Mouse (Mus musculus) intestine, embryonic 16.5 days (tissue): Measurements from ENCODE around the gene Map4k4. TPM values are rescaled to one million over a fixed set of nuclear protein-coding genes. Genes with fewer than 3 reads are reported as not detected.

Experiments used
- ATAC-seq: fragments of 200-750 bp; cut with Nextera tagmentation; 2 replicates; pipeline ENCODE4 v1.8.0; 2017; ENCODE audit warnings: moderate TSS enrichment, moderate library complexity
- H3K27ac ChIP-seq: fragments of 300-500 bp; sonication (generic); 2 replicates; pipeline ENCODE4 v1.5.1; 2014; ENCODE audit warnings: mild to moderate bottlenecking, low read length
- H3K27me3 ChIP-seq: fragments of 300-500 bp; sonication (generic); replicated peaks from 2 replicates; pipeline ENCODE4 v1.6.1; 2014; ENCODE audit warnings: low read length, control low read depth, mixed read lengths; ENCODE audit not compliant: control insufficient read depth, insufficient read depth
- H3K36me3 ChIP-seq: fragments of 300-500 bp; sonication (generic); 2 replicates; pipeline ENCODE4 v1.6.1; 2014; ENCODE audit warnings: low read length, control low read depth; ENCODE audit not compliant: control insufficient read depth, insufficient read depth
- H3K4me1 ChIP-seq: fragments of 300-500 bp; sonication (generic); 2 replicates; pipeline ENCODE4 v1.6.1; 2014; ENCODE audit warnings: low read length, control low read depth, mixed read lengths; ENCODE audit not compliant: control insufficient read depth, insufficient read depth
- H3K4me2 ChIP-seq: fragments of 300-500 bp; sonication (generic); 2 replicates; pipeline ENCODE4 v1.6.1; 2014; ENCODE audit warnings: low read depth, low read length, control low read depth
- H3K4me3 ChIP-seq: fragments of 300-500 bp; sonication (generic); 2 replicates; pipeline ENCODE4 v1.5.1; 2014; ENCODE audit warnings: mild to moderate bottlenecking, low read length
- H3K9ac ChIP-seq: fragments of 300-500 bp; sonication (generic); 2 replicates; pipeline ENCODE4 v1.6.1; 2014; ENCODE audit warnings: low read depth, low read length
- H3K9me3 ChIP-seq: fragments of 300-500 bp; sonication (generic); 2 replicates; pipeline ENCODE4 v1.6.1; 2016; ENCODE audit warnings: low read length, control low read depth; ENCODE audit not compliant: control insufficient read depth
- WGBS: fragments of 180-500 bp; shearing (Covaris S2); extraction: QIAGEN DNeasy Blood & Tissue Kit; methylation state at CpG from one replicate; pipeline ENCODE4 v1.1.7; 2014; 5-methylcytosine and 5-hydroxymethylcytosine counted together
- polyA plus RNA-seq: library from polyadenylated mRNA; unstranded; fragments of >200 nt; fragmentation: Nextera tagmentation; extraction: Ambion mirVana; gene quantifications from 2 replicates; pipeline ENCODE4 v1.2.1, GENCODE M21; 2015

Map4k4 gene
- polyA plus RNA-seq, 1 experiment from 2014 or later: 10.1 TPM

GRCm38 (mm10) chr1:40051157-40051556 lies 150.4 kb downstream of the Map4k4 start:
- Histone ChIP-seq H3K4me1 (no peaks in the 10 kb centered on the region), H3K4me2 (no peak overlapping the region), H3K9me3 (no peaks in the 10 kb centered on the region), H3K27me3 (no peaks in the 10 kb centered on the region), H3K36me3 (no peaks in the 10 kb centered on the region), H3K27ac (no peak overlapping the region), H3K9ac (no peak overlapping the region), H3K4me3 (no peak overlapping the region)
- ATAC-seq: no peak
- WGBS: 94% methylated on average over 6 of the region's 6 CpGs

- no peaks in the 10 kb centered on the region for H3K4me1 ChIP-seq
- no peak overlapping the region for H3K4me2 ChIP-seq
- no peak overlapping the region for H3K9ac ChIP-seq
- no peak overlapping the region for H3K27ac ChIP-seq
- no peak for ATAC-seq
- no peaks in the 10 kb centered on the region for H3K27me3 ChIP-seq
- no peaks in the 10 kb centered on the region for H3K9me3 ChIP-seq
- WGBS: 54% methylated on average over 8 of the region's 8 CpGs
- no peak overlapping the region for H3K4me3 ChIP-seq
- no peaks in the 10 kb centered on the region for H3K36me3 ChIP-seq
Observed at GRCm38 (mm10) chr1:40052156-40052555, 151.4 kb downstream of the Map4k4 start.

GRCm38 (mm10) chr1:40053071-40053470 lies 152.4 kb downstream of the Map4k4 start:
- Histone ChIP-seq H3K27ac (no peak overlapping the region), H3K4me1 (no peaks in the 10 kb centered on the region), H3K36me3 (no peaks in the 10 kb centered on the region), H3K4me2 (no peak overlapping the region), H3K27me3 (no peaks in the 10 kb centered on the region), H3K4me3 (no peak overlapping the region), H3K9ac (no peak overlapping the region), H3K9me3 (no peaks in the 10 kb centered on the region)
- WGBS: 63% methylated on average over 5 of the region's 5 CpGs
- ATAC-seq: no peak

- WGBS: 82% methylated on average over 7 of the region's 7 CpGs
- no peak for ATAC-seq
Observed at GRCm38 (mm10) chr1:40055051-40055450, 154.3 kb downstream of the Map4k4 start.

GRCm38 (mm10) chr1:40055963-40056362 lies 155.2 kb downstream of the Map4k4 start:
- no peaks in the 10 kb centered on the region for H3K4me1 ChIP-seq
- H3K4me3 ChIP-seq: no peak overlapping the region
- 91% methylated on average over 5 of the region's 5 CpGs for WGBS
- H3K9me3 ChIP-seq: no peaks in the 10 kb centered on the region
- no peak overlapping the region for H3K27ac ChIP-seq
- H3K27me3 ChIP-seq: no peaks in the 10 kb centered on the region
- no peak overlapping the region for H3K9ac ChIP-seq
- no peak overlapping the region for H3K4me2 ChIP-seq
- ATAC-seq: no peak
- H3K36me3 ChIP-seq: no peaks in the 10 kb centered on the region

More at GRCm38 (mm10) chr1:40055051-40055450, 154.3 kb downstream of the Map4k4 start:
- Histone ChIP-seq H3K27ac (no peak overlapping the region), H3K4me3 (no peak overlapping the region), H3K4me2 (no peak overlapping the region), H3K9ac (no peak overlapping the region), H3K36me3 (no peaks in the 10 kb centered on the region), H3K9me3 (no peaks in the 10 kb centered on the region), H3K27me3 (no peaks in the 10 kb centered on the region), H3K4me1 (no peaks in the 10 kb centered on the region)

- Histone ChIP-seq H3K27ac (no peak overlapping the region), H3K4me1 (no peaks in the 10 kb centered on the region), H3K27me3 (no peaks in the 10 kb centered on the region), H3K4me3 (no peak overlapping the region), H3K9ac (no peak overlapping the region), H3K9me3 (no peaks in the 10 kb centered on the region), H3K36me3 (no peaks in the 10 kb centered on the region), H3K4me2 (no peak overlapping the region)
- no peak for ATAC-seq
- 64% methylated on average over 5 of the region's 5 CpGs for WGBS
Observed at GRCm38 (mm10) chr1:40057351-40057750, 156.6 kb downstream of the Map4k4 start.

- Histone ChIP-seq H3K27ac (no peak overlapping the region), H3K27me3 (no peaks in the 10 kb centered on the region), H3K36me3 (no peaks in the 10 kb centered on the region), H3K4me1 (no peaks in the 10 kb centered on the region), H3K4me2 (no peak overlapping the region), H3K4me3 (no peak overlapping the region), H3K9ac (no peak overlapping the region), H3K9me3 (no peaks in the 10 kb centered on the region)
- WGBS: 52% methylated on average over 11 of the region's 11 CpGs
- no peak for ATAC-seq
Observed at GRCm38 (mm10) chr1:40058013-40058412, 157.3 kb downstream of the Map4k4 start.

GRCm38 (mm10) chr1:40059122-40059774 lies 158.5 kb downstream of the Map4k4 start:
- Histone ChIP-seq H3K4me1 (no peaks in the 10 kb centered on the region), H3K9me3 (no peaks in the 10 kb centered on the region), H3K27ac (no peak overlapping the region), H3K4me2 (no peak overlapping the region), H3K36me3 (no peaks in the 10 kb centered on the region), H3K27me3 (no peaks in the 10 kb centered on the region), H3K4me3 (no peak overlapping the region), H3K9ac (no peak overlapping the region)
- 65% methylated on average over 4 of the region's 4 CpGs for WGBS
- ATAC-seq: no peak

- no peak overlapping the region for H3K4me2 ChIP-seq
- ATAC-seq: peak; percentile 50; the same call in 1 of the 2 replicates
- no peaks in the 10 kb centered on the region for H3K36me3 ChIP-seq
- H3K27ac ChIP-seq: no peak overlapping the region
- no peak overlapping the region for H3K9ac ChIP-seq
- H3K4me3 ChIP-seq: no peak overlapping the region
- WGBS: 59% methylated on average over 9 of the region's 9 CpGs
- H3K4me1 ChIP-seq: no peaks in the 10 kb centered on the region
- H3K27me3 ChIP-seq: no peaks in the 10 kb centered on the region
- no peaks in the 10 kb centered on the region for H3K9me3 ChIP-seq
Observed at GRCm38 (mm10) chr1:40061359-40061758, 160.6 kb downstream of the Map4k4 start.

GRCm38 (mm10) chr1:40063409-40063808 lies 162.7 kb downstream of the Map4k4 start:
- no peaks in the 10 kb centered on the region for H3K4me1 ChIP-seq
- WGBS: 54% methylated on average over 4 of the region's 4 CpGs
- H3K4me2 ChIP-seq: no peak overlapping the region
- no peak for ATAC-seq
- no peaks in the 10 kb centered on the region for H3K36me3 ChIP-seq
- no peak overlapping the region for H3K4me3 ChIP-seq
- no peak overlapping the region for H3K27ac ChIP-seq
- H3K9ac ChIP-seq: no peak overlapping the region
- H3K9me3 ChIP-seq: no peaks in the 10 kb centered on the region
- no peaks in the 10 kb centered on the region for H3K27me3 ChIP-seq
